Mouse (Mus musculus) MEL (cell line): ENCODE data around the gene Rhbdl1. TPM values are rescaled to one million over a fixed set of nuclear protein-coding genes. Genes with fewer than 3 reads are reported as not detected.

Experiments
- DNase-seq: peaks from one replicate; pipeline ENCODE4 v3.0.0; 2011; ENCODE audit warnings: low read depth, low spot score
- H3K27ac ChIP-seq: 2 replicates; pipeline ENCODE4 v1.5.1; 2012; ENCODE audit warnings: low read depth, mild to moderate bottlenecking, control low read depth, low read length, moderate library complexity; ENCODE audit not compliant: control insufficient read depth
- H3K27me3 ChIP-seq, 2 experiments: fragments of 150-350 bp in 1 of 2; sonication (generic) in 1 of 2; 2 replicates each; pipeline ENCODE4 v1.6.1; 2012; ENCODE audit warnings: low read length in 2 of 2, mild to moderate bottlenecking in 2 of 2, improper control_type of control experiment in 1 of 2, moderate library complexity in 1 of 2; ENCODE audit not compliant: insufficient read depth in 2 of 2, control insufficient read depth in 1 of 2
- H3K36me3 ChIP-seq, 2 experiments: 2 replicates each; pipeline ENCODE4 v1.6.1; 2012 to 2014; ENCODE audit warnings: low read length in 2 of 2, improper control_type of control experiment in 1 of 2, inconsistent platforms in 1 of 2, mild to moderate bottlenecking in 1 of 2; ENCODE audit not compliant: insufficient read depth in 2 of 2, control insufficient read depth in 1 of 2
- H3K4me1 ChIP-seq, 2 experiments: fragments of 150-350 bp in 1 of 2; sonication (generic) in 1 of 2; 2 replicates each; pipeline ENCODE4 v1.6.1; 2012; ENCODE audit warnings: low read length in 2 of 2, improper control_type of control experiment in 1 of 2, mild to moderate bottlenecking in 1 of 2; ENCODE audit not compliant: insufficient read depth in 2 of 2, control insufficient read depth in 1 of 2
- H3K4me3 ChIP-seq, 2 experiments: fragments of 150-350 bp in 1 of 2; sonication (generic) in 1 of 2; 2 replicates each; pipeline ENCODE4 v1.5.1; 2012; ENCODE audit warnings: low read depth in 2 of 2, low read length in 2 of 2, mild to moderate bottlenecking in 2 of 2, moderate library complexity in 2 of 2, control low read depth in 1 of 2, improper control_type of control experiment in 1 of 2; ENCODE audit not compliant: control insufficient read depth in 1 of 2, insufficient read depth in 1 of 2
- H3K79me2 ChIP-seq: 2 replicates; pipeline ENCODE4 v1.6.1; 2012; ENCODE audit warnings: mild to moderate bottlenecking, low read length, moderate library complexity; ENCODE audit not compliant: control insufficient read depth, poor library complexity, insufficient read depth
- H3K9ac ChIP-seq: 2 replicates; pipeline ENCODE4 v1.6.1; 2012; ENCODE audit warnings: low read depth, mild to moderate bottlenecking, control low read depth, low read length, moderate library complexity; ENCODE audit not compliant: control insufficient read depth, poor library complexity, severe bottlenecking
- H3K9me3 ChIP-seq: fragments of 150-350 bp; sonication (generic); replicated peaks from 2 replicates; pipeline ENCODE4 v1.6.1; 2012; ENCODE audit warnings: mild to moderate bottlenecking, low read length, improper control_type of control experiment, moderate library complexity; ENCODE audit not compliant: insufficient read depth
- BHLHE40 ChIP-seq: IDR thresholded peaks from 2 replicates; pipeline ENCODE4 v1.6.1; 2012; ENCODE audit warnings: low read depth, mild to moderate bottlenecking, inconsistent platforms, low read length, improper control_type of control experiment, borderline replicate concordance
- CHD1 ChIP-seq: IDR thresholded peaks from 2 replicates; pipeline ENCODE4 v1.6.1; 2012; ENCODE audit warnings: low read depth, mild to moderate bottlenecking, inconsistent platforms, low read length, improper control_type of control experiment
- CTCF ChIP-seq, 3 experiments: IDR thresholded peaks in 2 of 3; conservative IDR thresholded peaks in 1 of 3; 2 replicates each; pipeline ENCODE4 v1.5.1; 2011 to 2012; ENCODE audit warnings: low read length in 3 of 3, low read depth in 2 of 3, mild to moderate bottlenecking in 2 of 3, improper control_type of control experiment in 1 of 3, inconsistent platforms in 1 of 3, mixed read lengths in 1 of 3, moderate library complexity in 1 of 3; ENCODE audit not compliant: control insufficient read depth in 1 of 3, insufficient read depth in 1 of 3, poor library complexity in 1 of 3, severe bottlenecking in 1 of 3
- E2F4 ChIP-seq: IDR thresholded peaks from 2 replicates; pipeline ENCODE4 v1.6.1; 2011; ENCODE audit warnings: low read depth, low read length, improper control_type of control experiment, borderline replicate concordance
- KAT2A ChIP-seq: conservative IDR thresholded peaks from 2 replicates; pipeline ENCODE4 v1.6.1; 2012; ENCODE audit warnings: low read depth, low read length, improper control_type of control experiment, inconsistent platforms
- MXI1 ChIP-seq: IDR thresholded peaks from 2 replicates; pipeline ENCODE4 v1.6.1; 2011; ENCODE audit warnings: mild to moderate bottlenecking, low read depth, low read length, improper control_type of control experiment
- NRF1 ChIP-seq: IDR thresholded peaks from 2 replicates; pipeline ENCODE4 v1.6.1; 2014; ENCODE audit warnings: low read depth, mild to moderate bottlenecking, inconsistent platforms, low read length, improper control_type of control experiment, moderate library complexity; ENCODE audit not compliant: poor library complexity, insufficient read depth, severe bottlenecking
- POLR2A ChIP-seq, 2 experiments: IDR thresholded peaks; 2 replicates each; pipeline ENCODE4 v1.6.1; 2011 to 2012; ENCODE audit warnings: low read length in 2 of 2, mild to moderate bottlenecking in 2 of 2, control low read depth in 1 of 2, improper control_type of control experiment in 1 of 2, low read depth in 1 of 2, moderate library complexity in 1 of 2; ENCODE audit not compliant: control insufficient read depth in 1 of 2, insufficient read depth in 1 of 2, poor library complexity in 1 of 2
- POLR2AphosphoS5 ChIP-seq: IDR thresholded peaks from 2 replicates; pipeline ENCODE4 v1.6.1; 2012; ENCODE audit warnings: low read depth, borderline replicate concordance, mild to moderate bottlenecking, inconsistent platforms, low read length, moderate library complexity, mixed read lengths
- RAD21 ChIP-seq: IDR thresholded peaks from 2 replicates; pipeline ENCODE4 v1.6.1; 2011; ENCODE audit warnings: mild to moderate bottlenecking, low read depth, low read length, improper control_type of control experiment
- RCOR1 ChIP-seq: IDR thresholded peaks from 2 replicates; pipeline ENCODE4 v1.6.1; 2012; ENCODE audit warnings: low read depth, mild to moderate bottlenecking, inconsistent platforms, low read length, improper control_type of control experiment
- TAL1 ChIP-seq: IDR thresholded peaks from 2 replicates; pipeline ENCODE4 v1.6.1; 2012; ENCODE audit warnings: mild to moderate bottlenecking, inconsistent platforms, low read length, moderate library complexity, mixed read lengths
- TBP ChIP-seq: IDR thresholded peaks from 2 replicates; pipeline ENCODE4 v1.8.0; 2011; ENCODE audit warnings: low read depth, low read length, improper control_type of control experiment
- USF1 ChIP-seq: IDR thresholded peaks from 2 replicates; pipeline ENCODE4 v1.6.1; 2014; ENCODE audit warnings: low read depth, mild to moderate bottlenecking, inconsistent platforms, low read length, improper control_type of control experiment, moderate library complexity
- USF2 ChIP-seq, 2 experiments: IDR thresholded peaks; 2 replicates each; pipeline ENCODE4 v1.6.1; 2011 to 2012; ENCODE audit warnings: improper control_type of control experiment in 2 of 2, low read length in 2 of 2, borderline replicate concordance in 1 of 2, inconsistent platforms in 1 of 2, low read depth in 1 of 2, mild to moderate bottlenecking in 1 of 2; ENCODE audit not compliant: insufficient read depth in 1 of 2
- polyA plus RNA-seq, 2 experiments: library from polyadenylated mRNA; stranded (reverse) in 1 of 2; unstranded in 1 of 2; fragments of >175 nt in 1 of 2; fragments of >200 nt in 1 of 2; gene quantifications; 2 replicates each; pipeline versions ENCODE4 v1.2.1 to v1.2.4; 2012; ENCODE audit warnings: low replicate concordance in 2 of 2, low read depth in 1 of 2; ENCODE audit not compliant: insufficient read length in 2 of 2, insufficient read depth in 1 of 2, missing spikeins in 1 of 2
- total RNA-seq: library from RNA; depleted of rRNA; stranded (reverse); fragments of 300-350 nt; gene quantifications from 2 replicates; pipeline ENCODE4 v1.2.3, GENCODE M21; 2012

Gene Rhbdl1
- total and polyA plus RNA-seq, 3 experiments = 1.4 to 4.0 TPM; not detected in 1

- Histone ChIP-seq H3K4me1 (peaks cover 3 to 15% of the 10 kb centered on the region in 2 experiments; a peak in 3 of 4 replicates), H3K36me3 (peaks cover 0 to 3% of the 10 kb centered on the region in 2 experiments; a peak in 2 of 4 replicates), H3K79me2 (peaks cover 11% of the 10 kb centered on the region), H3K9me3 (no peaks in the 10 kb centered on the region), H3K27ac (no peak overlapping the region), H3K27me3 (no peaks in the 10 kb centered on the region), H3K4me3 (peak overlapping the region; percentile 75 to 86), H3K9ac (peak overlapping the region; percentile 89)
- DNase-seq = no peak
- TF ChIP-seq NRF1 (no peak), POLR2A (IDR thresholded peaks at IDR 0.05; ENCODE audit: control insufficient read depth in 1 of 2, insufficient read depth in 1 of 2, low read depth in 1 of 2, low read length in 2 of 2, poor library complexity in 1 of 2) (no peak), RAD21 (no peak), TAL1 (no peak), USF1 (no peak), CTCF (IDR thresholded peaks at IDR 0.05 in 2 of 3, conservative IDR thresholded peaks at IDR 0.05 in 1 of 3; ENCODE audit: control insufficient read depth in 1 of 3, insufficient read depth in 1 of 3, low read depth in 2 of 3, low read length in 3 of 3, poor library complexity in 1 of 3, severe bottlenecking in 1 of 3) (0 out of 6 replicates have a peak, but pooled peaks of 1 of the 3 experiments have one; percentile 2)
Measured at GRCm38 (mm10) chr17:25843122-25843521, 6.0 kb upstream of the Rhbdl1 start.

GRCm38 (mm10) chr17:25842509-25842908, 5.4 kb upstream of the Rhbdl1 start:
- peaks cover 3 to 15% of the 10 kb centered on the region in 2 experiments; a peak in 3 of 4 replicates for H3K4me1 ChIP-seq
- peaks cover 11% of the 10 kb centered on the region for H3K79me2 ChIP-seq
- peaks cover 0 to 3% of the 10 kb centered on the region in 2 experiments; a peak in 2 of 4 replicates for H3K36me3 ChIP-seq
- no peak overlapping the region for H3K4me3 ChIP-seq
- H3K9me3 ChIP-seq = no peaks in the 10 kb centered on the region
- DNase-seq = peak; percentile 40
- H3K27ac ChIP-seq = no peak overlapping the region
- H3K9ac ChIP-seq = no peak overlapping the region
- TF ChIP-seq TBP (peak; percentile 98), MXI1 (no peak), RCOR1 (no peak), CHD1 (no peak), BHLHE40 (no peak), TAL1 (0 out of 2 replicates have a peak, but pooled peaks have one; percentile 21), E2F4 (no peak)
- H3K27me3 ChIP-seq = no peaks in the 10 kb centered on the region

GRCm38 (mm10) chr17:25841117-25841880, 4.2 kb upstream of the Rhbdl1 start, which contains the start of gene Gm20683:
Gene Gm20683, minus strand, starts transcription at chr17:25841763.
- TF ChIP-seq KAT2A (no peak), USF2 (IDR thresholded peaks at IDR 0.05; ENCODE audit: borderline replicate concordance in 1 of 2, insufficient read depth in 1 of 2, low read depth in 1 of 2, low read length in 2 of 2) (no peak), POLR2AphosphoS5 (0 out of 2 replicates have a peak, but pooled peaks have one; percentile 54)
- no peaks in the 10 kb centered on the region for H3K27me3 ChIP-seq
- peaks cover 3 to 15% of the 10 kb centered on the region in 2 experiments; a peak in 3 of 4 replicates for H3K4me1 ChIP-seq
- no peak within 1 kb of the TSS for H3K27ac ChIP-seq
- no peaks in the 10 kb centered on the region for H3K9me3 ChIP-seq
- no peak for DNase-seq
- H3K4me3 ChIP-seq = no peak within 1 kb of the TSS
- no peak within 1 kb of the TSS for H3K9ac ChIP-seq
- H3K36me3 ChIP-seq = peaks cover 0 to 3% of the 10 kb centered on the region in 2 experiments; a peak in 2 of 4 replicates
- H3K79me2 ChIP-seq = peaks cover 11% of the 10 kb centered on the region
